In the genomic region with DNA sequence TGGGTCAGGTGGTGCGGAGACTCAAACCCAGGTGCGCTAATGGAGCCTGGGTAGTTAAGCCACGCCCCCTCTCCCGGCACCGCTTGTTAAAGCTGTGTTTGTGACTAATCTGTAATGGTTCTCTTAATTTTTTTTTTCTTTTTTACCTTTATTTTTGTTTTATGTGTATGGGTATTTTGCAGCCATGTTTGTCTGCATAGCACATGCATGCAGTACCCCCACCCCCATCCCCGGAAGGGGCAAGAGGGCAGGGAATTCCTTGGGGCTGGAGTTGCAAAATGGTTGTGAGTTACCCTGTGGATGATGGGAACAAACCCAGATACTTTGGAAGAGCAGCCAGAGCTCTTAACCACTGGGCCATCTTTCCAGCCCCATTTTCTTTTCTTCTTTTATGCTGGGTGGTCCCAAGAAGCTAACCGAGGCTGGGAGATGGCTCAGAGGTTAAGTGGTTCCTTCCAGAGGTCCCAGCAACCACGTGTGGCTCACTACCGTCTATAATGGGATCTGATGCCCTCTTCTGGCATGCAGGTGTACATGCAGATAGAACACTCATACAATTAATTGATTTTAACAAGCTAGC, we compare ENCODE assay signal across 10 mouse cellular contexts. TPM values are rescaled to one million over a fixed set of nuclear protein-coding genes. Genes with fewer than 3 reads are reported as not detected.
DNase-seq lines count a peak whose midpoint lies in the region; ATAC-seq and TF ChIP-seq lines count a peak whose summit lies in the region.
"Had no signal": no experiment of that assay in that cellular context is flagged by ENCODE, and none has a peak within 500 bp of the region (broad histone marks: within the 10 kb centered on the region; RNA-seq: fewer than 3 reads in every experiment).

No protein-coding gene starts in this region.

- H3K4me3 ChIP-seq in lung, postnatal 0 days (ENCODE audit: low read depth, low read length) = no peak overlapping the region
- no peak overlapping the region for H3K4me3 ChIP-seq in heart, postnatal 0 days (ENCODE audit: low read depth, low read length)
- H3K4me3 ChIP-seq: midbrain, embryonic 12.5 days had no signal

- no peak for ATAC-seq in lung, postnatal 0 days
- ATAC-seq in heart, postnatal 0 days (ENCODE audit: insufficient read depth, low read depth) = no peak
- ATAC-seq in megakaryocyte progenitor cell, adult 5-6 weeks (replicated peaks; ENCODE audit: poor library complexity) = peak; percentile 69

- no peaks in the 10 kb centered on the region for H3K36me3 ChIP-seq in lung, postnatal 0 days (ENCODE audit: insufficient read depth, low read length)
- H3K36me3 ChIP-seq in heart, postnatal 0 days (replicated peaks; ENCODE audit: control insufficient read depth, insufficient read depth, low read length) = no peaks in the 10 kb centered on the region
- H3K36me3 ChIP-seq: G1E; midbrain, embryonic 12.5 days had no signal

- 7% methylated on average over 9 of the region's 9 CpGs for whole genome bisulfite sequencing in lung, postnatal 0 days
- 8% methylated on average over 9 of the region's 9 CpGs for WGBS in heart, postnatal 0 days

- no peaks in the 10 kb centered on the region for H3K4me1 ChIP-seq in lung, postnatal 0 days (ENCODE audit: insufficient read depth, low read depth, low read length)
- no peaks in the 10 kb centered on the region for H3K4me1 ChIP-seq in heart, postnatal 0 days (ENCODE audit: control insufficient read depth, insufficient read depth)
- H3K4me1 ChIP-seq: midbrain, embryonic 12.5 days had no signal

- peak; percentile 46 for DNase-seq in adrenal gland, postnatal 10 days
- DNase-seq in adrenal gland, postnatal 4 days (ENCODE audit: low spot score in 2 of 2) = no peak
- no peak for DNase-seq in lung, postnatal 0 days (ENCODE audit: low spot score)
- no peak for DNase-seq in lung, adult 18-20 months
- DNase-seq in heart, postnatal 0 days (ENCODE audit: low spot score) = no peak
- no peak for DNase-seq in left cerebral cortex, postnatal 25 days (ENCODE audit: low spot score in 2 of 2)
- no peak for DNase-seq in frontal cortex, postnatal 36 days (ENCODE audit: low spot score in 2 of 2)

- H3K9ac ChIP-seq in lung, postnatal 0 days (replicated peaks; ENCODE audit: low read depth) = no peak overlapping the region
- H3K9ac ChIP-seq in heart, postnatal 0 days (replicated peaks; ENCODE audit: low read depth, low read length) = no peak overlapping the region
- H3K9ac ChIP-seq: midbrain, embryonic 12.5 days had no signal

- peak; percentile 66 for TF ChIP-seq CTCF in lung, postnatal 0 days (IDR thresholded peaks at IDR 0.05)
- peak; percentile 40 for TF ChIP-seq CTCF in heart, postnatal 0 days (IDR thresholded peaks at IDR 0.05; ENCODE audit: low read depth)

- intact Hi-C loops in left cerebral cortex, postnatal 25 days (cut with DNase I) = loop anchor here (5.0 kb wide), 1 partner anchor 46 kb away; no protein-coding TSS in a partner anchor

- no peaks in the 10 kb centered on the region for H3K27me3 ChIP-seq in lung, postnatal 0 days (replicated peaks; ENCODE audit: insufficient read depth, low read length)
- H3K27me3 ChIP-seq in heart, postnatal 0 days (ENCODE audit: control insufficient read depth, insufficient read depth, low read length) = no peaks in the 10 kb centered on the region
- H3K27me3 ChIP-seq: midbrain, embryonic 12.5 days had no signal

- no peaks in the 10 kb centered on the region for H3K9me3 ChIP-seq in lung, postnatal 0 days (ENCODE audit: low read length)
- no peaks in the 10 kb centered on the region for H3K9me3 ChIP-seq in heart, postnatal 0 days (replicated peaks; ENCODE audit: control insufficient read depth, low read length)
- H3K9me3 ChIP-seq: G1E; midbrain, embryonic 12.5 days had no signal

- no peak for TF ChIP-seq EP300 in lung, postnatal 0 days (IDR thresholded peaks at IDR 0.05)
- no peak for TF ChIP-seq EP300 in heart, postnatal 0 days (IDR thresholded peaks at IDR 0.05; ENCODE audit: low read depth)

- no peak overlapping the region for H3K4me2 ChIP-seq in lung, postnatal 0 days (replicated peaks; ENCODE audit: low read depth, low read length)
- no peak overlapping the region for H3K4me2 ChIP-seq in heart, postnatal 0 days (ENCODE audit: low read depth, low read length)
- H3K4me2 ChIP-seq: midbrain, embryonic 12.5 days had no signal

- no peak overlapping the region for H3K27ac ChIP-seq in lung, postnatal 0 days (ENCODE audit: low read length)
- H3K27ac ChIP-seq in heart, postnatal 0 days (ENCODE audit: low read depth) = no peak overlapping the region
- H3K27ac ChIP-seq: midbrain, embryonic 12.5 days had no signal

RNA-seq across cellular contexts. Expression of a gene that starts 12.2 kb away (rescaled TPM):
- total RNA-seq in adrenal gland, postnatal 10 days (2021) = 10 to 100 TPM; 19.2 to 21.5 TPM
- total RNA-seq in adrenal gland, postnatal 4 days (2021) = 10 to 100 TPM; 30.7 to 34.1 TPM
- 13.7 and 16.3 TPM in 2 replicates for polyA plus RNA-seq in lung, postnatal 0 days (2015; fragmentation: Nextera tagmentation; extraction: Ambion mirVana)
- total RNA-seq in heart, postnatal 0 days (2014; rRNA removed; ENCODE audit: low replicate concordance) = 17.6 and 22.5 TPM in 2 replicates
- 15.0 and 16.1 TPM in 2 replicates for polyA plus RNA-seq in heart, postnatal 0 days (2015; fragmentation: Nextera tagmentation; extraction: Ambion mirVana)
- 0.27 TPM in 1 of 2 replicates, not detected in the other for total RNA-seq in megakaryocyte progenitor cell, adult 5-6 weeks (2015)
- total RNA-seq in megakaryocyte progenitor cell, adult 5-6 weeks (2017) = 0.25 and 0.44 TPM in 2 replicates
- total RNA-seq in left cerebral cortex, postnatal 25 days (2021) = 10 to 100 TPM; 36.2 to 37.0 TPM
- polyA plus RNA-seq: G1E had no signal

RNA-seq across cellular contexts. Expression of a gene that starts 20.5 kb away (rescaled TPM):
- 10 to 100 TPM; 15.0 to 21.8 TPM for total RNA-seq in adrenal gland, postnatal 10 days (2021)
- 1 to 10 TPM; 3.7 to 6.4 TPM for total RNA-seq in adrenal gland, postnatal 4 days (2021)
- 0.50 and 0.96 TPM in 2 replicates for polyA plus RNA-seq in lung, postnatal 0 days (2015; fragmentation: Nextera tagmentation; extraction: Ambion mirVana)
- total RNA-seq in heart, postnatal 0 days (2014; rRNA removed; ENCODE audit: low replicate concordance) = 2.3 TPM in 1 of 2 replicates, not detected in the other
- 0.29 and 0.61 TPM in 2 replicates for polyA plus RNA-seq in heart, postnatal 0 days (2015; fragmentation: Nextera tagmentation; extraction: Ambion mirVana)
- total RNA-seq in megakaryocyte progenitor cell, adult 5-6 weeks (2015) = not detected in 2 replicates
- not detected in 2 replicates for total RNA-seq in megakaryocyte progenitor cell, adult 5-6 weeks (2017)
- under 1 TPM in 1 of 2 experiments, not detected in 1; 0.30 TPM for total RNA-seq in left cerebral cortex, postnatal 25 days (2021)
- polyA plus RNA-seq: G1E had no signal

RNA-seq across cellular contexts. Expression of a gene that starts 25.9 kb away (rescaled TPM):
- under 1 TPM in 1 of 2 experiments, not detected in 1; 0.18 TPM for total RNA-seq in adrenal gland, postnatal 10 days (2021)
- total RNA-seq in adrenal gland, postnatal 4 days (2021) = under 1 TPM in 1 of 2 experiments, not detected in 1; 0.20 TPM
- polyA plus RNA-seq in lung, postnatal 0 days (2015; fragmentation: Nextera tagmentation; extraction: Ambion mirVana) = not detected in 2 replicates
- total RNA-seq in heart, postnatal 0 days (2014; rRNA removed; ENCODE audit: low replicate concordance) = not detected in 2 replicates
- 0.20 TPM in 1 of 2 replicates, not detected in the other for polyA plus RNA-seq in heart, postnatal 0 days (2015; fragmentation: Nextera tagmentation; extraction: Ambion mirVana)
- total RNA-seq in megakaryocyte progenitor cell, adult 5-6 weeks (2015) = not detected in 2 replicates
- not detected in 2 replicates for total RNA-seq in megakaryocyte progenitor cell, adult 5-6 weeks (2017)
- not detected for total RNA-seq in left cerebral cortex, postnatal 25 days (2021)
- total RNA-seq: G1E had no signal
- polyA plus RNA-seq: G1E had no signal

RNA-seq across cellular contexts. Expression of a gene that starts 39.1 kb away (rescaled TPM):
- total RNA-seq in adrenal gland, postnatal 10 days (2021) = 1 to 10 TPM; 8.2 to 9.8 TPM
- 10 to 100 TPM; 14.5 to 17.1 TPM for total RNA-seq in adrenal gland, postnatal 4 days (2021)
- polyA plus RNA-seq in lung, postnatal 0 days (2015; fragmentation: Nextera tagmentation; extraction: Ambion mirVana) = 0.95 and 0.99 TPM in 2 replicates
- total RNA-seq in heart, postnatal 0 days (2014; rRNA removed; ENCODE audit: low replicate concordance) = 16.2 and 19.1 TPM in 2 replicates
- 7.0 and 8.1 TPM in 2 replicates for polyA plus RNA-seq in heart, postnatal 0 days (2015; fragmentation: Nextera tagmentation; extraction: Ambion mirVana)
- 28.0 and 30.5 TPM in 2 replicates for total RNA-seq in megakaryocyte progenitor cell, adult 5-6 weeks (2015)
- total RNA-seq in megakaryocyte progenitor cell, adult 5-6 weeks (2017) = 19.8 and 25.7 TPM in 2 replicates
- total RNA-seq in left cerebral cortex, postnatal 25 days (2021) = under 1 TPM; 0.69 TPM

RNA-seq across cellular contexts. Expression of a gene that starts 58.5 kb away (rescaled TPM):
- 10 to 100 TPM; 24.0 to 59.0 TPM for total RNA-seq in adrenal gland, postnatal 10 days (2021)
- total RNA-seq in adrenal gland, postnatal 4 days (2021) = 10 to 100 TPM; 26.7 to 68.4 TPM
- 0.32 and 0.42 TPM in 2 replicates for polyA plus RNA-seq in lung, postnatal 0 days (2015; fragmentation: Nextera tagmentation; extraction: Ambion mirVana)
- 2.0 TPM in 1 of 2 replicates, not detected in the other for total RNA-seq in heart, postnatal 0 days (2014; rRNA removed; ENCODE audit: low replicate concordance)
- 0.07 and 0.84 TPM in 2 replicates for polyA plus RNA-seq in heart, postnatal 0 days (2015; fragmentation: Nextera tagmentation; extraction: Ambion mirVana)
- 0.07 TPM in 1 of 2 replicates, not detected in the other for total RNA-seq in megakaryocyte progenitor cell, adult 5-6 weeks (2015)
- total RNA-seq in megakaryocyte progenitor cell, adult 5-6 weeks (2017) = not detected in 2 replicates
- total RNA-seq in left cerebral cortex, postnatal 25 days (2021) = 1 to 10 TPM; 1.4 to 1.6 TPM
- total RNA-seq: G1E had no signal
- polyA plus RNA-seq: G1E had no signal

Comparison
In these comparisons a context has a peak if more than half of its experiments do, and no peak if none do; other contexts are left out.
1. RNA of a gene that starts 12.2 kb away (total RNA-seq): 36.2 to 37.0 TPM in left cerebral cortex, postnatal 25 days, 30.7 to 34.1 TPM in adrenal gland, postnatal 4 days, 19.2 to 21.5 TPM in adrenal gland, postnatal 10 days and 17.6 to 22.5 TPM in heart, postnatal 0 days; 0.25 to 0.44 TPM in megakaryocyte progenitor cell, adult 5-6 weeks; every median in the first group is over 10 times any median in the second.